Mouse (Mus musculus): ENCODE results near the gene Tmem266. TPM values are rescaled to one million over a fixed set of nuclear protein-coding genes. Genes with fewer than 3 reads are reported as not detected.

Tmem266 gene
- polyA plus RNA-seq, 1 experiment = 47.5 TPM

DNA sequence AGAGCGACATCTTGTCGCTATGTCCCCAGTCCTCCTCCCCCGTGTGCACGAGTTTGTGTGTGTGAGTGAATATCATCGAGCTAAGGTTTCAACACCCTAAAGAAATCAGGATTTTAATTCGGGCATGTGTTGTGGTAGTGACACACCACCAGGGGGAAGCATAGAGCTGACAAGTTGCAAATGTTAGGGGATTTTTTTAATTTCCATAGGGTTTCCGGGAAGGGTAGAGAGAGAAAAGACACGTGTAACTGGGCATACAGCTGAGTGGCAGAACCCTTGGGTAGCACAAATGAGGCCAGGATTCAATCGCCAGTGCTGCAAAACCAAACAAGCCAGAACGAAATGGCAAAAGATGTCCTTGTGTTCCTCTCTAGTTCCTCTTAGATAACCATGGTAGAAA, 2.2 kb upstream of the Tmem266 start:
- TF ChIP-seq POLR2A (IDR thresholded peaks at IDR 0.05; ENCODE audit: borderline replicate concordance, insufficient read depth, low read length) (no peak), CTCF (IDR thresholded peaks at IDR 0.05; ENCODE audit: borderline replicate concordance, insufficient read depth, low read depth, low read length) (peak; percentile 30; the same call in 1 of the 2 replicates)
- peak; percentile 67 to 68 for DNase-seq
- H3K4me1 ChIP-seq (ENCODE audit: control insufficient read depth, insufficient read depth, low read length) = peaks cover 6% of the 10 kb centered on the region; the same call in 1 of the 2 replicates
- peak overlapping the region; percentile 40; the same call in 1 of the 2 replicates for H3K27ac ChIP-seq (ENCODE audit: insufficient read depth, low read length)
- H3K4me3 ChIP-seq (replicated peaks; ENCODE audit: insufficient read depth, low read depth, low read length) = peak overlapping the region; percentile 32
- 16% methylated on average over 10 of the region's 10 CpGs for WGBS
- H3K27me3 ChIP-seq (ENCODE audit: control insufficient read depth, insufficient read depth, low read length) = no peaks in the 10 kb centered on the region

GRCm38 (mm10) chr9:55325061-55325460, 1.7 kb upstream of the Tmem266 start:
- 42% methylated on average over 1 of the region's 1 CpGs for WGBS
- TF ChIP-seq POLR2A (IDR thresholded peaks at IDR 0.05; ENCODE audit: borderline replicate concordance, insufficient read depth, low read length) (no peak), CTCF (IDR thresholded peaks at IDR 0.05; ENCODE audit: borderline replicate concordance, insufficient read depth, low read depth, low read length) (no peak)

DNA sequence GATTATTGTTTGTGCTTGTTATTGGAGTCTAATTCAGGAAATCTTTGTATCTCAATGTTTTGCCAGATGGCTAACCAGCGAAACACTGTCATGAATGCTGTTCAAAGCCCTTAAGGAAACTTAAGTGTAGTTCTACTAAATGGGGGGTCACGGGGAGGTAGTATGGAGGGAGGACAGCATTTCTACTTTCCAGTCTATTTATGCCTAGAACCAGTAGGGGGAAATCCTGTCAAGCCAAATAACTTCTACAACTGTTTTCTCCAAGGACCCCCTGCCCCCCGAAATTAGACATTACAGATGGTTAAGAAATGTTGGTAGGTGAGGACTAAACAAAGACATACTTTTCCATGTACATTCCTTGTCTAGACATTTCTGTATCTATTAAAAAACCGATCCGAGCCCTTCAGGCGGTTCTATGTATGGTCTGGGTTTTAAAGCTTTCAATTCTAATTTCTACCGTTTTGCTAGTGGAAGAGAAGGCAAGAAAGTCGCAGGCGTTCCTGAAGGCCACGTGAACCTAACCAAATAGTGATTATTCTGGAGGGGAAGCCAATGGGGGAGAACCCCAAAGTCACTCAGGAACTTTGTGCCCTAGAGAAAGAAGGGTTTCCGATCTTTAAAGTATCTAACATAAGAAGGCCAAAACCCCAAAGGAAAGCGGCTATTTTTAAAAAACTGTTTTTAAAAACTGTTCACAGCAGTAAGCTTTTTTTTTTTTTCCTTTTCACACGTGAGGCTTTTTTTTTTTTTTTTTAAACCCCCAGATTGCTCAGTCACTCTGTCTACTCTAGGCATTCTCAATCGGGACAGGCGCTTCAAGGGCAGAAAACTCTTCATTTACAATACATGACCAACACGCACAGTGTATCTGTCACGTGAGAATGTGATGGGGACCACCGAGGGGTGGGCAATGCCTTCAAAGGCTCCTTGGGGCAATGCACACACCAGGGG, 874 bp upstream of the Tmem266 start:
- H3K27ac ChIP-seq (ENCODE audit: insufficient read depth, low read length) = peak overlapping the region; percentile 81
- 16% methylated on average over 18 of the region's 18 CpGs for WGBS
- H3K27me3 ChIP-seq (ENCODE audit: control insufficient read depth, insufficient read depth, low read length) = no peaks in the 10 kb centered on the region
- peaks cover 6% of the 10 kb centered on the region for H3K4me1 ChIP-seq (ENCODE audit: control insufficient read depth, insufficient read depth, low read length)
- H3K4me3 ChIP-seq (replicated peaks; ENCODE audit: insufficient read depth, low read depth, low read length) = peak overlapping the region; percentile 82
- no peak for DNase-seq
- TF ChIP-seq CTCF (IDR thresholded peaks at IDR 0.05; ENCODE audit: borderline replicate concordance, insufficient read depth, low read depth, low read length) (no peak), POLR2A (IDR thresholded peaks at IDR 0.05; ENCODE audit: borderline replicate concordance, insufficient read depth, low read length) (no peak)

More at GRCm38 (mm10) chr9:55325061-55325460, 1.7 kb upstream of the Tmem266 start:
- Histone ChIP-seq H3K4me3 (replicated peaks; ENCODE audit: insufficient read depth, low read depth, low read length) (no peak overlapping the region), H3K4me1 (ENCODE audit: control insufficient read depth, insufficient read depth, low read length) (peaks cover 6% of the 10 kb centered on the region; the same call in 1 of the 2 replicates), H3K27ac (ENCODE audit: insufficient read depth, low read length) (no peak overlapping the region), H3K27me3 (ENCODE audit: control insufficient read depth, insufficient read depth, low read length) (no peaks in the 10 kb centered on the region)
- DNase-seq = no peak

DNA sequence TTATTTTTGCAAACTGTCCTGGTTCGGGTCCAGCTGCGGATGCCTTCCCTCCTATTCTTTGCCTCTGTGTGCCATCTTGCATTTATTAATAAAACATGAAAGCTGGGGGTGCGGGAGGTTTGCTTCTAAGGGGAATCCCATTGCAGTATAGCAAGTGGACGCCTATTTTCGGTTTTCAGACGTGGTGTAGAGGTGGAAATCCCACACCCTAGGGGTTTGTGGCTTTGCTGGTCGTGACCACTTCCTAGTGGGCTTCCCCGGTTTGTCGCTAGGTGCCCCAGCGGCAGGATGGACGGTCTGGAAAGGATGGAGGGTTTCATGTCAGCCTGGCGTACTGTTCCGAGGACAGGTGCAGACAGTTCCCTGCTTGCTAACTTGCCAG, 512 bp downstream of the Tmem266 start:
- H3K4me3 ChIP-seq (replicated peaks; ENCODE audit: insufficient read depth, low read depth, low read length) = peak overlapping the region; percentile 91
- DNase-seq = peak; percentile 72 to 74
- H3K27ac ChIP-seq (ENCODE audit: insufficient read depth, low read length) = peak overlapping the region; percentile 93
- WGBS = under 1% methylated on average over 13 of the region's 13 CpGs
- H3K4me1 ChIP-seq (ENCODE audit: control insufficient read depth, insufficient read depth, low read length) = peaks cover 12% of the 10 kb centered on the region
- no peak for TF ChIP-seq POLR2A (IDR thresholded peaks at IDR 0.05; ENCODE audit: borderline replicate concordance, insufficient read depth, low read length)
- no peak; the same call in 1 of the 2 replicates for TF ChIP-seq CTCF (IDR thresholded peaks at IDR 0.05; ENCODE audit: borderline replicate concordance, insufficient read depth, low read depth, low read length)
- H3K27me3 ChIP-seq (ENCODE audit: control insufficient read depth, insufficient read depth, low read length) = no peaks in the 10 kb centered on the region

GRCm38 (mm10) chr9:55328151-55328918, 1.6 kb downstream of the Tmem266 start:
- 12% methylated on average over 14 of the region's 14 CpGs for WGBS
- DNase-seq = peak; percentile 64 to 67
- Histone ChIP-seq H3K27me3 (ENCODE audit: control insufficient read depth, insufficient read depth, low read length) (no peaks in the 10 kb centered on the region), H3K4me1 (ENCODE audit: control insufficient read depth, insufficient read depth, low read length) (peaks cover 20% of the 10 kb centered on the region), H3K27ac (ENCODE audit: insufficient read depth, low read length) (peak overlapping the region; percentile 92), H3K4me3 (replicated peaks; ENCODE audit: insufficient read depth, low read depth, low read length) (peak overlapping the region; percentile 91)
- no peak for TF ChIP-seq POLR2A (IDR thresholded peaks at IDR 0.05; ENCODE audit: borderline replicate concordance, insufficient read depth, low read length)
- no peak for TF ChIP-seq CTCF (IDR thresholded peaks at IDR 0.05; ENCODE audit: borderline replicate concordance, insufficient read depth, low read depth, low read length)

DNA sequence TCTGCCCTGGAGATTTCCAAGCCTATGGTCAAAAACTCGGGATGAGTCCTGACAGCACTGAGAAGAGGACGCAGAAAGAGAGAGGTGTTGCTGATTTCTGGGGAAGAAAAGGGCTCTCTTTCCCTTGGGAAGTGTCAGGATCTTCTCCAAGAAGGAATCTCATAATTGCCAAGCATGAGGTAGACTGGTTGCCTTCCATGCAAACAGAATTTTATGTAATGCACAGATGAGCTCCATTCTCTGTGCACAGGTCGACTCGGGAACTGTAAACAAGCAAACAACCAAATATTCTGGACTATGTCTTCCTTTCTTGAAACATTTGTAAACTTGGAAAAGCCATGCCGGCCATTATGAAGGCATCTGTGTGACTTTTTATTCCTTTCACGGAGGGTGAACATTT, 2.7 kb downstream of the Tmem266 start:
- DNase-seq = peak; percentile 50 to 67
- TF ChIP-seq CTCF (IDR thresholded peaks at IDR 0.05; ENCODE audit: borderline replicate concordance, insufficient read depth, low read depth, low read length) (no peak), POLR2A (IDR thresholded peaks at IDR 0.05; ENCODE audit: borderline replicate concordance, insufficient read depth, low read length) (no peak)
- H3K27me3 ChIP-seq (ENCODE audit: control insufficient read depth, insufficient read depth, low read length) = no peaks in the 10 kb centered on the region
- 18% methylated on average over 6 of the region's 6 CpGs for WGBS
- H3K4me3 ChIP-seq (replicated peaks; ENCODE audit: insufficient read depth, low read depth, low read length) = peak overlapping the region; percentile 91
- peaks cover 22% of the 10 kb centered on the region for H3K4me1 ChIP-seq (ENCODE audit: control insufficient read depth, insufficient read depth, low read length)
- peak overlapping the region; percentile 87 for H3K27ac ChIP-seq (ENCODE audit: insufficient read depth, low read length)

DNA sequence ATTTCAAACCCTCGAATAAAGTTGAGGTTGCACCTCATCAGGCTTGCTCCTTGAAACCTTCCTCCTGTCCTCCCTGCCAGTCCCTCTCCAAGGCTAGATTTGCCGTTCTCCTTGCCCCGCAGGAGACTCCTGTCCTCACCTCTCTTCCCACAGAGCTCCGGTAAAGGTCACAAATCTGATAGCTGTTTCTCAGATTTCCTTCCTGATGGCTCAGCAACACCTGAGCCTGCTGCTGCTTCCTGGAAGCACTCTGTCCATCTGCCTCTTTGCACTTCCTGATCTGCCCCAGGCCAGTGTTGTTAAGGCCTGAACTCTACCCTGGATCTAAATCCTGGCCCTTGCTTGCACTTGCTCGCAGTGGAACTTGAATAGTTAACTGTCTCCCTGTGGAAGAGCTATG, 5.8 kb downstream of the Tmem266 start:
- Histone ChIP-seq H3K27ac (ENCODE audit: insufficient read depth, low read length) (peak overlapping the region; percentile 85), H3K4me3 (replicated peaks; ENCODE audit: insufficient read depth, low read depth, low read length) (peak overlapping the region; percentile 41), H3K4me1 (ENCODE audit: control insufficient read depth, insufficient read depth, low read length) (peaks cover 21% of the 10 kb centered on the region), H3K27me3 (ENCODE audit: control insufficient read depth, insufficient read depth, low read length) (no peaks in the 10 kb centered on the region)
- no peak for TF ChIP-seq CTCF (IDR thresholded peaks at IDR 0.05; ENCODE audit: borderline replicate concordance, insufficient read depth, low read depth, low read length)
- peak; percentile 65 to 74 for DNase-seq
- 12% methylated on average over 5 of the region's 5 CpGs for WGBS

Measured in cerebellum, adult 2 months (tissue).